Mouse (Mus musculus) midbrain, embryonic 12.5 days (tissue): ENCODE data around the gene St6galnac6. TPM values are rescaled to one million over a fixed set of nuclear protein-coding genes. Genes with fewer than 3 reads are reported as not detected.
A peak's percentile ranks its signal among the peaks of the same experiment; 100 is the strongest.

Source experiments
- ATAC-seq: fragments of 200-750 bp; cut with Nextera tagmentation; 2 replicates; pipeline ENCODE4 v1.8.0; 2017; ENCODE audit warnings: low read depth, moderate TSS enrichment, moderate library complexity; ENCODE audit not compliant: low FRiP score
- H3K27ac ChIP-seq: fragments of 300-500 bp; sonication (generic); replicated peaks from 2 replicates; pipeline ENCODE4 v1.5.1; 2016; ENCODE audit warnings: mild to moderate bottlenecking
- H3K27me3 ChIP-seq: fragments of 300-500 bp; sonication (generic); 2 replicates; pipeline ENCODE4 v1.6.1; 2016; ENCODE audit warnings: mild to moderate bottlenecking
- H3K36me3 ChIP-seq: fragments of 300-500 bp; sonication (generic); 2 replicates; pipeline ENCODE4 v1.6.1; 2016
- H3K4me1 ChIP-seq: fragments of 300-500 bp; sonication (generic); 2 replicates; pipeline ENCODE4 v1.6.1; 2016
- H3K4me2 ChIP-seq: fragments of 300-500 bp; sonication (generic); replicated peaks from 2 replicates; pipeline ENCODE4 v1.6.1; 2016; ENCODE audit warnings: mild to moderate bottlenecking, moderate library complexity
- H3K4me3 ChIP-seq: fragments of 300-500 bp; sonication (generic); 2 replicates; pipeline ENCODE4 v1.5.1; 2016; ENCODE audit warnings: mild to moderate bottlenecking
- H3K9ac ChIP-seq: fragments of 300-500 bp; sonication (generic); replicated peaks from 2 replicates; pipeline ENCODE4 v1.6.1; 2016; ENCODE audit warnings: mild to moderate bottlenecking, moderate library complexity
- H3K9me3 ChIP-seq: fragments of 300-500 bp; sonication (generic); 2 replicates; pipeline ENCODE4 v1.6.1; 2016; ENCODE audit warnings: mild to moderate bottlenecking
- WGBS: fragments of 180-500 bp; shearing (Covaris S2); methylation state at CpG from one replicate; pipeline ENCODE4 v1.1.7; 2016; 5-methylcytosine and 5-hydroxymethylcytosine counted together
- polyA plus RNA-seq: library from polyadenylated mRNA; unstranded; fragments of >200 nt; fragmentation: Nextera tagmentation; extraction: Ambion mirVana; gene quantifications from 2 replicates; pipeline ENCODE4 v1.2.1, GENCODE M21; 2016

The St6galnac6 gene
- polyA plus RNA-seq, 1 experiment from 2014 or later, result 10.6 TPM

DNA sequence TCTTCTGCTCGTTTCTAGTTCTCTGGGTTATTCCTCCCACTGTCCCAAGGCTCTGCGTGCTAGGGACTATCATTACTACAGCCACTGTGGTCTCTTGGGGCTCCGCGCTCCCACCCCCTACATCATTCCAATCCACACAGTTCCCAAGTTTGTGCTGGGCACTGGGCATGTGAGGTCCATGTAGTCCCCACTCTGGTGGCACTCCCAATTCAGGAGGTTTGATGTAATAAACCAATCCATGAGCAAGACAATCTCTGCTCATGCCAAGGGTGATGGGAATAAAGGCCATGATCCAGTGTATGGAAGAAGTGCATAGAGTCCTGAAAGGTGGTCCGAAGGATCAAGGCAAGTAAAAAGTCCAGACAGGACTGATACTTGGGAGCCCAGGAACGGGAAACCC lies 25.0 kb upstream of the St6galnac6 start, which contains the start of gene Pip5kl1:
Gene Pip5kl1, plus strand, starts transcription at position 301 of the 400 bp plus-strand sequence.
- Histone ChIP-seq H3K27me3 (peaks cover 35% of the 10 kb centered on the region), H3K4me3 (peak within 1 kb of the TSS; percentile 48), H3K9me3 (no peaks in the 10 kb centered on the region), H3K36me3 (0 out of 2 replicates have a peak, but pooled peaks cover 7% of the 10 kb centered on the region), H3K9ac (peak within 1 kb of the TSS; percentile 61), H3K4me1 (peaks cover 26% of the 10 kb centered on the region), H3K4me2 (peak within 1 kb of the TSS; percentile 100), H3K27ac (no peak within 1 kb of the TSS)
- ATAC-seq, result no peak
- WGBS, result 77% methylated on average over 6 of the region's 6 CpGs

DNA sequence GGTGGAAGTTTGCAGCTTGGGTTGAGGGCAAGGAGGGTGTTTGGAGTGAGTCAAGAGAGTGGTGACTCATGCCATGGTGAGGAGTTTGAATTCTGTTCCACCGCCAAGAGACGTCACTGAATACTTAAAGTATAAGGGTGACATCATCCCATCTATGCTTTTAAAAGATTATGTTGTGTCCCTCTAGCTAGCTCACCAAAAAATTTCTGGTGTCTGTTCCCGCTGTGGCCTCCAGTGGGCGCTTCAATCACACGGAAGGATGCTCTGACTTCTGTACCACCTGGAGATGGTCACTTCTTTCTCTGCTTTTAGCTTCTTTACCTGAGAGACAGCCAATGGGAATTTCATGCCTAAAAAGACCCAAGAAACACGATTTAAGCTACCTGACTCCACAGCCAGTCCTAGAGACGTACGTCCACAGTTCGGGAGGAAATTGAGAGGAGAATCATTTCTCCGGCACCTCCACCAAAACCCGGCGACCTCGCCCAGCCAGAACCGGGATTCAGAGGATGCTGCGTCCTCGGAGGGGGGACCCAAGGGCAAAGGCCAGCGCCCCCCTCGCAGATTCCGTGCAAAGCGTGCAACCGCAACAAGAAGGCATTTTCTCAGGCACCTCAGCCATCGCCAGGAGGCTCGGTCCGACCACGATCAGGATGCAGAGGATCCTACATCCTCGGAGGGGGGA lies 24.5 kb upstream of the St6galnac6 start:
- H3K9me3 ChIP-seq, result no peaks in the 10 kb centered on the region
- H3K4me1 ChIP-seq, result peaks cover 26% of the 10 kb centered on the region
- 0 out of 2 replicates have a peak, but pooled peaks cover 7% of the 10 kb centered on the region for H3K36me3 ChIP-seq
- peak overlapping the region; percentile 61 for H3K9ac ChIP-seq
- H3K4me3 ChIP-seq, result peak overlapping the region; percentile 48
- peak overlapping the region; percentile 100 for H3K4me2 ChIP-seq
- no peak overlapping the region for H3K27ac ChIP-seq
- no peak for ATAC-seq
- peaks cover 40% of the 10 kb centered on the region for H3K27me3 ChIP-seq
- under 1% methylated on average over 26 of the region's 26 CpGs for WGBS

- WGBS, result 4% methylated on average over 28 of the region's 28 CpGs
- Histone ChIP-seq H3K36me3 (0 out of 2 replicates have a peak, but pooled peaks cover 7% of the 10 kb centered on the region), H3K27ac (no peak within 1 kb of the TSS), H3K27me3 (peaks cover 44% of the 10 kb centered on the region), H3K4me2 (peak within 1 kb of the TSS; percentile 100), H3K4me1 (peaks cover 26% of the 10 kb centered on the region), H3K4me3 (peak within 1 kb of the TSS; percentile 48), H3K9me3 (no peaks in the 10 kb centered on the region), H3K9ac (peak within 1 kb of the TSS; percentile 61)
- ATAC-seq, result peak; percentile 73
Measured at GRCm38 (mm10) chr2:32575586-32576160, 23.8 kb upstream of the St6galnac6 start, which contains the start of gene 9430097D07Rik. Gene 9430097D07Rik, minus strand, starts transcription at chr2:32575684.

GRCm38 (mm10) chr2:32576532-32576931 lies 23.0 kb upstream of the St6galnac6 start:
- Histone ChIP-seq H3K27ac (no peak overlapping the region), H3K9me3 (no peaks in the 10 kb centered on the region), H3K36me3 (0 out of 2 replicates have a peak, but pooled peaks cover 7% of the 10 kb centered on the region), H3K4me3 (no peak overlapping the region), H3K4me2 (no peak overlapping the region), H3K27me3 (peaks cover 44% of the 10 kb centered on the region), H3K9ac (no peak overlapping the region), H3K4me1 (peaks cover 20% of the 10 kb centered on the region)
- no peak for ATAC-seq
- 90% methylated on average over 9 of the region's 9 CpGs for WGBS

GRCm38 (mm10) chr2:32578146-32579046 lies 21.1 kb upstream of the St6galnac6 start:
- H3K4me3 ChIP-seq, result no peak overlapping the region
- WGBS, result 40% methylated on average over 28 of the region's 30 CpGs
- ATAC-seq, result no peak
- H3K4me2 ChIP-seq, result no peak overlapping the region
- no peak overlapping the region for H3K27ac ChIP-seq
- H3K4me1 ChIP-seq, result peaks cover 15% of the 10 kb centered on the region; the same call in 1 of the 2 replicates
- no peak overlapping the region for H3K9ac ChIP-seq
- H3K36me3 ChIP-seq, result no peaks in the 10 kb centered on the region
- H3K9me3 ChIP-seq, result no peaks in the 10 kb centered on the region
- H3K27me3 ChIP-seq, result peaks cover 58% of the 10 kb centered on the region

DNA sequence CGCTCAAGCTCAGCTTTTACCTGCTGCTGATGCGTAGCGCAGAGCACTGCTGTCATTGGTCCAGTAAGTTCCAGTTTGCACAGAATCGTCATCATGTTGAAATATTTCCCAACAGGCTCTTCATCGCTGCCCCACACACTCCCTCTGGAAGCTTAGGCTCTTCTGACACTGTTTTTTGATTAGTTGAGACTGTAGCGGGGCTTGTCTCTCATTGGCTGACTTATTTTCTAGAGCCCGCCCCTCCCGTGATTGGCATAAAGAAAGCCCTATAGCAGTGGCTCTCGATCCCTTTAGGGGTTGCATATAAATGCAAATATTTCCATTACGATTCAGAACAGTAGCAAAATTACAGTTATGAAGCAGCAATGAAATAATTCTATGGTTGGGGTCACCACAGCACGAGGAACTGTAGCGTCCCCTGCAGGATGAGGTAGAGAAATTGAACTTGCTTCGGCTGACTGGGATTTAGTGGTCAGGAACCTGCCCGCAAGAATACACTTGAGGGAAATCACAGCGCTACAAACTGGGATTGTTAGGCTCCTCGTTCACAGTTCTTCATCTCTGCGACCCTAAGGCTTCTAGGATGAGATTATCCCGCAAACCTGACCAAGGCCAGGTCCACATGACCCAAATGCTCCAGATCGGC lies 17.9 kb upstream of the St6galnac6 start:
- H3K27ac ChIP-seq, result no peak overlapping the region
- peak overlapping the region; percentile 31 for H3K4me3 ChIP-seq
- H3K27me3 ChIP-seq, result peaks cover 56% of the 10 kb centered on the region
- 0 out of 2 replicates have a peak, but pooled peaks cover 4% of the 10 kb centered on the region for H3K4me1 ChIP-seq
- WGBS, result 31% methylated on average over 19 of the region's 19 CpGs
- peak overlapping the region; percentile 42 for H3K4me2 ChIP-seq
- 0 out of 2 replicates have a peak, but pooled peaks have one; percentile 42 for ATAC-seq
- H3K36me3 ChIP-seq, result no peaks in the 10 kb centered on the region
- H3K9me3 ChIP-seq, result no peaks in the 10 kb centered on the region
- no peak overlapping the region for H3K9ac ChIP-seq

GRCm38 (mm10) chr2:32582830-32583799 lies 16.4 kb upstream of the St6galnac6 start:
- peak; percentile 73 for ATAC-seq
- peak overlapping the region; percentile 25; the same call in 1 of the 2 replicates for H3K9ac ChIP-seq
- WGBS, result 13% methylated on average over 37 of the region's 37 CpGs

DNA sequence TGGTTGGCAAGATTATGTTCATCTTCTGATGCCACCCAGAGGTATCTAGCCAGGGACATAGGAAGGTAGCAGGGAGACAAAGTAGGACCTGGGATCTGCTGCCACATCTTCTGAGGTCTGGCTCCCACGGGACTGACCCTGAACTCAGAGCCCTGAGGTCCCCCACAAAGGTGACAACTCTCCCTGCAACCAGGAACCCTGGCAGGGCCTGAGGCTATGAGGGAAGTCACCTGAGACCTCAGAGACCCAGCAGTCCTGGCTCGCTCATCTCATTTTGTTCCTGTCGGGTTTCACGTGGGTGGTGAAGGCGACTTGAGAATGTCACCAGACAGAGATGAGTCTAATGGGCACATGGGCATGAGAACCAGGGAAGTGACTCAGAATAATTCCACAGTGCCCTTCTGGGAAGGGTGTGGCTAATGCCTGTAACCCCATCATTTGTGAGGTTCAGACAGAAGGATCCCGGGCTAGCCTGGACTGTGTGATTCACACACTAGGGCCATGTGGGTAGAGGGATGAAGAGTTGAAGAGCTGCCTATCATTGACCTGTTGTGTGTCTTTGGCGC lies 14.3 kb upstream of the St6galnac6 start:
- Histone ChIP-seq H3K4me2 (no peak overlapping the region), H3K4me3 (no peak overlapping the region), H3K9me3 (no peaks in the 10 kb centered on the region), H3K9ac (no peak overlapping the region), H3K4me1 (peaks cover 25% of the 10 kb centered on the region), H3K27me3 (peaks cover 20% of the 10 kb centered on the region), H3K36me3 (no peaks in the 10 kb centered on the region), H3K27ac (no peak overlapping the region)
- 86% methylated on average over 7 of the region's 7 CpGs for WGBS
- ATAC-seq, result no peak

More at GRCm38 (mm10) chr2:32582830-32583799, 16.4 kb upstream of the St6galnac6 start:
- no peaks in the 10 kb centered on the region for H3K36me3 ChIP-seq
- no peak overlapping the region for H3K27ac ChIP-seq
- peak overlapping the region; percentile 52 for H3K4me2 ChIP-seq
- peaks cover 40% of the 10 kb centered on the region for H3K27me3 ChIP-seq
- peaks cover 16% of the 10 kb centered on the region for H3K4me1 ChIP-seq
- peak overlapping the region; percentile 27 for H3K4me3 ChIP-seq
- no peaks in the 10 kb centered on the region for H3K9me3 ChIP-seq

GRCm38 (mm10) chr2:32586871-32587351 lies 12.6 kb upstream of the St6galnac6 start, which contains the start of gene St6galnac4:
Gene St6galnac4, plus strand, starts transcription at chr2:32587095.
- Histone ChIP-seq H3K27me3 (peaks cover 15% of the 10 kb centered on the region; the same call in 1 of the 2 replicates), H3K4me2 (peak within 1 kb of the TSS; percentile 63), H3K9me3 (no peaks in the 10 kb centered on the region), H3K4me1 (peaks cover 25% of the 10 kb centered on the region), H3K9ac (peak within 1 kb of the TSS; percentile 59), H3K27ac (0 out of 2 replicates have a peak within 1 kb of the TSS, but pooled peaks have one; percentile 7), H3K36me3 (no peaks in the 10 kb centered on the region), H3K4me3 (peak within 1 kb of the TSS; percentile 51)
- WGBS, result under 1% methylated on average over 38 of the region's 38 CpGs
- ATAC-seq, result peak; percentile 83
